Mouse (Mus musculus): ENCODE data around the gene Dhx35. TPM values are rescaled to one million over a fixed set of nuclear protein-coding genes. Genes with fewer than 3 reads are reported as not detected.

The Dhx35 gene
- total RNA-seq, 1 experiment, result 25.5 TPM

DNA sequence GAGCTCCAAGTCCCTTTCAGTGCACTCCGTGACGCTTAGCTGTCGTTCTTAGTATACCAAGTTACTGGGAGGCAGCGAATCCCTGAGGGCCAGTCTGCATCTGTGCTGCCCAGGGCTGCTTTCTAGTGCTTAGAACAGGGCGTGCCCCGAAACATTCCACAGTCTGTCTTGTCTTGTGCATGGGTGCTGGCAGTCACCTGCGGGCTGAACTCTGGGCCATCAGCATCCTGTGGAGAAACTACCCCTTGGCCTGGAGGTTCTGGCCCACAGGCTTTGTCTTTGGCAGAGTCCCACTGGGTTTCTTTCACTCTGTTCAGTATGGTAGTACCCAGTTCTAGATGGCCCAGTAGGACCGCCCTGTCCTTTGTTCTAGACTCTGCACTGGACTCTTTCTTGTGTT lies 6.2 kb downstream of the Dhx35 start:
- no peak overlapping the region for H3K4me3 ChIP-seq (ENCODE audit: insufficient read depth in 1 of 2, low read depth in 1 of 2, low read length in 2 of 2, poor library complexity in 1 of 2, severe bottlenecking in 1 of 2)
- no peak for TF ChIP-seq ZC3H11A (IDR thresholded peaks at IDR 0.05; ENCODE audit: borderline replicate concordance, low read depth, low read length)
- TF ChIP-seq ZNF384 (IDR thresholded peaks at IDR 0.05; ENCODE audit: low read depth, low read length), result no peak
- no peak for TF ChIP-seq CHD2 (IDR thresholded peaks at IDR 0.05; ENCODE audit: low read depth, low read length)
- no peak for TF ChIP-seq HCFC1 (IDR thresholded peaks at IDR 0.05; ENCODE audit: borderline replicate concordance, insufficient read depth, low read length)
- no peak for TF ChIP-seq MAFK (IDR thresholded peaks at IDR 0.05; ENCODE audit: insufficient read depth, low read depth, low read length)
- DNase-seq (ENCODE audit: low read depth, low spot score), result peak; percentile 46
- in situ Hi-C loops (cut with MboI; ENCODE audit: low sequenced_read_pairs in 2 of 2, unreplicated experiment in 2 of 2), result no loop called here
- H3K9me3 ChIP-seq (ENCODE audit: control insufficient read depth, insufficient read depth, low read depth, low read length), result no peaks in the 10 kb centered on the region
- no peak overlapping the region; the same call in 1 of the 2 replicates for H3K9ac ChIP-seq (ENCODE audit: insufficient read depth, low read depth, low read length, poor library complexity, severe bottlenecking)
- H3K36me3 ChIP-seq (ENCODE audit: control insufficient read depth, insufficient read depth, low read length, poor library complexity, severe bottlenecking), result peaks cover 26% of the 10 kb centered on the region
- H3K4me1 ChIP-seq (ENCODE audit: control insufficient read depth in 2 of 2, insufficient read depth in 2 of 2, low read length in 2 of 2, poor library complexity in 1 of 2), result peaks cover 2 to 22% of the 10 kb centered on the region in 2 experiments; a peak in 2 of 4 replicates
- H3K27ac ChIP-seq (ENCODE audit: insufficient read depth, low read depth, low read length, poor library complexity, severe bottlenecking), result no peak overlapping the region; the same call in 1 of the 2 replicates

DNA sequence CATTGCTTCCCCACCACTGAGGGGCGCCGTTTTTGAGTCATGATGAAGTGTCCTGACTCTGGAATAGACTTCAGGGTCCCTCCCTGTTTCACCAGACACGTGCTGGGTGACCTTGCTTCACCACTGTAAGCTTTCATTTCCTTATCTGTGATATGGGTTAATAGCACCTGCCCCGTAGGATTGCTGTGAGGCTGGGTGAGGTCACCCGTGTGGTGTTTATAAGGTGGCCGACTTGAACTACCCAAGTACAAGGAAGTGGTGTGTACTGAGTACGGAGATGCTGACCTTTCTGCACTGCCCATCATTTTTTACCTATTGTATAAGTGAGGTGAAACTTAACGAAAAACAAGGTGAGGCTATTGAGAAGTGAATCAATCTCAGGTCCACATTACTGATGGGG lies 9.0 kb downstream of the Dhx35 start:
- Histone ChIP-seq H3K4me3 (ENCODE audit: insufficient read depth in 1 of 2, low read depth in 1 of 2, low read length in 2 of 2, poor library complexity in 1 of 2, severe bottlenecking in 1 of 2) (no peak overlapping the region), H3K9ac (ENCODE audit: insufficient read depth, low read depth, low read length, poor library complexity, severe bottlenecking) (no peak overlapping the region), H3K36me3 (ENCODE audit: control insufficient read depth, insufficient read depth, low read length, poor library complexity, severe bottlenecking) (peaks cover 29% of the 10 kb centered on the region), H3K9me3 (ENCODE audit: control insufficient read depth, insufficient read depth, low read depth, low read length) (no peaks in the 10 kb centered on the region), H3K4me1 (ENCODE audit: control insufficient read depth in 2 of 2, insufficient read depth in 2 of 2, low read length in 2 of 2, poor library complexity in 1 of 2) (peaks cover 2 to 17% of the 10 kb centered on the region in 2 experiments; a peak in 2 of 4 replicates), H3K27ac (ENCODE audit: insufficient read depth, low read depth, low read length, poor library complexity, severe bottlenecking) (no peak overlapping the region)
- no peak for TF ChIP-seq MAFK (IDR thresholded peaks at IDR 0.05; ENCODE audit: insufficient read depth, low read depth, low read length)
- TF ChIP-seq ZNF384 (IDR thresholded peaks at IDR 0.05; ENCODE audit: low read depth, low read length), result no peak
- TF ChIP-seq ZC3H11A (IDR thresholded peaks at IDR 0.05; ENCODE audit: borderline replicate concordance, low read depth, low read length), result no peak
- no peak for DNase-seq (ENCODE audit: low read depth, low spot score)
- in situ Hi-C loops (cut with MboI; ENCODE audit: low sequenced_read_pairs in 2 of 2, unreplicated experiment in 2 of 2), result no loop called here

DNA sequence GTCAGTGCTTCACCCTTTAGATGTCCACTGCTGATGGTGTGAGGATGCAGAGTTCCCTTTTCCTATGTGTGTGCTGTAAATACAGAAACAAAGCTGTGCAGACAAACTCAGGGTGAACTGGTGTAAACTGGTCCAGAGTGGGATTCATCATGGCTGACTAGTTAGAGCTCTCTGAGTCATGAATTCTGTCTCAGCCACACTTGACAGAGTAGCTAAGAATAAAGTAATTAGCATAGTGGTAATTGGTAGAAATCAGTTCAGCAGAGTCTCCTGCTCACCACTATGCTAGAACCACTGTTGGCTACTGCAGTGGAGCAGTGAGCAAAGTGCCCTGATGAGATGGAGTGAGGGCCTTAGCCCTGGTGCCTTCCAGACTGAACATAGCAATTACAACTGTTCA lies 21.1 kb downstream of the Dhx35 start:
- in situ Hi-C loops (cut with MboI; ENCODE audit: low sequenced_read_pairs in 2 of 2, unreplicated experiment in 2 of 2), result no loop called here
- H3K36me3 ChIP-seq (ENCODE audit: control insufficient read depth, insufficient read depth, low read length, poor library complexity, severe bottlenecking), result peaks cover 25% of the 10 kb centered on the region

DNA sequence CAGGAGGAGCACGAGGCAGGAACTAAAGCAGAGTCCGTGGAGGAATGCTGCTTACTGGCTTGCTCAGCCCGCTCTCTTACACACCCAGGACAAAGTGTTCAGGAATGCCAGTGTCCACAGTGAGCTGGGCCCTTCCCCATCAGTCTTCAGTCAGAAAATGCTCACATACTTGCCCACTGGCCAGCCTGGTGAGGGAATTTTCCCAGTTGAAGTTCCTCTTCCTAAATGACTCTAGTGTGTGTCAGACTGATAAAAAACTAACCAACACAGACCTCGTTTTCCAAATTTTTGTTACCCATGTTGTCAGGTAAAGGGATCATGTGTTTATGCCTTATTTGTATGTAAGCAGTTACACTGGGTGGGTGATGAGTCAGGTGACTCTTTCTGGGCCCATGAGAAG lies 21.6 kb downstream of the Dhx35 start:
- Histone ChIP-seq H3K4me1 (ENCODE audit: control insufficient read depth in 2 of 2, insufficient read depth in 2 of 2, low read length in 2 of 2, poor library complexity in 1 of 2) (no peaks in the 10 kb centered on the region), H3K9me3 (ENCODE audit: control insufficient read depth, insufficient read depth, low read depth, low read length) (no peaks in the 10 kb centered on the region), H3K36me3 (ENCODE audit: control insufficient read depth, insufficient read depth, low read length, poor library complexity, severe bottlenecking) (peaks cover 28% of the 10 kb centered on the region), H3K9ac (ENCODE audit: insufficient read depth, low read depth, low read length, poor library complexity, severe bottlenecking) (no peak overlapping the region), H3K27ac (ENCODE audit: insufficient read depth, low read depth, low read length, poor library complexity, severe bottlenecking) (no peak overlapping the region), H3K4me3 (ENCODE audit: insufficient read depth in 1 of 2, low read depth in 1 of 2, low read length in 2 of 2, poor library complexity in 1 of 2, severe bottlenecking in 1 of 2) (no peak overlapping the region)
- no peak for DNase-seq (ENCODE audit: low read depth, low spot score)
- in situ Hi-C loops (cut with MboI; ENCODE audit: low sequenced_read_pairs in 2 of 2, unreplicated experiment in 2 of 2), result no loop called here
- TF ChIP-seq CHD2 (IDR thresholded peaks at IDR 0.05; ENCODE audit: low read depth, low read length) (no peak), ZC3H11A (IDR thresholded peaks at IDR 0.05; ENCODE audit: borderline replicate concordance, low read depth, low read length) (no peak), MAFK (IDR thresholded peaks at IDR 0.05; ENCODE audit: insufficient read depth, low read depth, low read length) (no peak), HCFC1 (IDR thresholded peaks at IDR 0.05; ENCODE audit: borderline replicate concordance, insufficient read depth, low read length) (no peak), ZNF384 (IDR thresholded peaks at IDR 0.05; ENCODE audit: low read depth, low read length) (no peak)

More for the DNA sequence above, 21.1 kb downstream of the Dhx35 start:
- no peak for DNase-seq (ENCODE audit: low read depth, low spot score)
- TF ChIP-seq CHD2 (IDR thresholded peaks at IDR 0.05; ENCODE audit: low read depth, low read length) (no peak), ZNF384 (IDR thresholded peaks at IDR 0.05; ENCODE audit: low read depth, low read length) (no peak), HCFC1 (IDR thresholded peaks at IDR 0.05; ENCODE audit: borderline replicate concordance, insufficient read depth, low read length) (no peak), MAFK (IDR thresholded peaks at IDR 0.05; ENCODE audit: insufficient read depth, low read depth, low read length) (no peak), ZC3H11A (IDR thresholded peaks at IDR 0.05; ENCODE audit: borderline replicate concordance, low read depth, low read length) (no peak)
- H3K9me3 ChIP-seq (ENCODE audit: control insufficient read depth, insufficient read depth, low read depth, low read length), result no peaks in the 10 kb centered on the region
- H3K4me1 ChIP-seq (ENCODE audit: control insufficient read depth in 2 of 2, insufficient read depth in 2 of 2, low read length in 2 of 2, poor library complexity in 1 of 2), result no peaks in the 10 kb centered on the region
- H3K4me3 ChIP-seq (ENCODE audit: insufficient read depth in 1 of 2, low read depth in 1 of 2, low read length in 2 of 2, poor library complexity in 1 of 2, severe bottlenecking in 1 of 2), result no peak overlapping the region
- no peak overlapping the region for H3K27ac ChIP-seq (ENCODE audit: insufficient read depth, low read depth, low read length, poor library complexity, severe bottlenecking)
- H3K9ac ChIP-seq (ENCODE audit: insufficient read depth, low read depth, low read length, poor library complexity, severe bottlenecking), result no peak overlapping the region

DNA sequence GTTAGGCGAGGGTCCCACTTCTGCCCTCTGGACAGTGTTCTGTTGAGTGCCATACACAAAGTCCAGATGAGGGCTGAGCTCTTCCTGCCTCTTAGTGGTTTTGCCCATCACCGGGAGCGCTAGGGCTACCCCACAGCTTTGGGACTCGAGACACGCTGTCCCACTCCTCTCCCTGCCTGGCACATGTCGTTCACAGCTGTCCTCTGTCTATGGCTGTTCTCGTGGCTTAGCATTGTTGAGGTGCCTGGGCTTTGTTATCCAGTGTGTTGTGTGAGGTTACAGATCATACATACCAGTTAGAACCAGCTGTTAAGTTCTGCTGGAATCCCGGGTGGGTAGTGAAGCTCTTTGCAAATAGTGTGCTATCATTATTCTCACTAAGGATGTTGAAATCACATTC lies 23.1 kb downstream of the Dhx35 start:
- Histone ChIP-seq H3K4me1 (ENCODE audit: control insufficient read depth in 2 of 2, insufficient read depth in 2 of 2, low read length in 2 of 2, poor library complexity in 1 of 2) (no peaks in the 10 kb centered on the region), H3K27ac (ENCODE audit: insufficient read depth, low read depth, low read length, poor library complexity, severe bottlenecking) (no peak overlapping the region), H3K9me3 (ENCODE audit: control insufficient read depth, insufficient read depth, low read depth, low read length) (no peaks in the 10 kb centered on the region), H3K36me3 (ENCODE audit: control insufficient read depth, insufficient read depth, low read length, poor library complexity, severe bottlenecking) (peaks cover 35% of the 10 kb centered on the region), H3K9ac (ENCODE audit: insufficient read depth, low read depth, low read length, poor library complexity, severe bottlenecking) (no peak overlapping the region), H3K4me3 (ENCODE audit: insufficient read depth in 1 of 2, low read depth in 1 of 2, low read length in 2 of 2, poor library complexity in 1 of 2, severe bottlenecking in 1 of 2) (no peak overlapping the region)
- no peak for TF ChIP-seq ZC3H11A (IDR thresholded peaks at IDR 0.05; ENCODE audit: borderline replicate concordance, low read depth, low read length)
- in situ Hi-C loops (cut with MboI; ENCODE audit: low sequenced_read_pairs in 2 of 2, unreplicated experiment in 2 of 2), result no loop called here
- no peak for DNase-seq (ENCODE audit: low read depth, low spot score)
